Mouse (Mus musculus) c-Kit-negative CD71-positive TER-119-positive erythroid progenitor cells, embryonic 14.5 days (primary cell): ENCODE data around the gene Kif2a.
A peak's percentile ranks its signal among the peaks of the same experiment; 100 is the strongest.
"Not testable (repeated sequence)": the region's sequence is repeated elsewhere in the genome, so short reads cannot be mapped to it uniquely, and the experiment has no call there.

Experiments
- DNase-seq: peaks from one replicate; pipeline ENCODE4 v3.0.0-alpha.2; 2013; ENCODE audit warnings: low read depth, low spot score

Kif2a gene

DNA sequence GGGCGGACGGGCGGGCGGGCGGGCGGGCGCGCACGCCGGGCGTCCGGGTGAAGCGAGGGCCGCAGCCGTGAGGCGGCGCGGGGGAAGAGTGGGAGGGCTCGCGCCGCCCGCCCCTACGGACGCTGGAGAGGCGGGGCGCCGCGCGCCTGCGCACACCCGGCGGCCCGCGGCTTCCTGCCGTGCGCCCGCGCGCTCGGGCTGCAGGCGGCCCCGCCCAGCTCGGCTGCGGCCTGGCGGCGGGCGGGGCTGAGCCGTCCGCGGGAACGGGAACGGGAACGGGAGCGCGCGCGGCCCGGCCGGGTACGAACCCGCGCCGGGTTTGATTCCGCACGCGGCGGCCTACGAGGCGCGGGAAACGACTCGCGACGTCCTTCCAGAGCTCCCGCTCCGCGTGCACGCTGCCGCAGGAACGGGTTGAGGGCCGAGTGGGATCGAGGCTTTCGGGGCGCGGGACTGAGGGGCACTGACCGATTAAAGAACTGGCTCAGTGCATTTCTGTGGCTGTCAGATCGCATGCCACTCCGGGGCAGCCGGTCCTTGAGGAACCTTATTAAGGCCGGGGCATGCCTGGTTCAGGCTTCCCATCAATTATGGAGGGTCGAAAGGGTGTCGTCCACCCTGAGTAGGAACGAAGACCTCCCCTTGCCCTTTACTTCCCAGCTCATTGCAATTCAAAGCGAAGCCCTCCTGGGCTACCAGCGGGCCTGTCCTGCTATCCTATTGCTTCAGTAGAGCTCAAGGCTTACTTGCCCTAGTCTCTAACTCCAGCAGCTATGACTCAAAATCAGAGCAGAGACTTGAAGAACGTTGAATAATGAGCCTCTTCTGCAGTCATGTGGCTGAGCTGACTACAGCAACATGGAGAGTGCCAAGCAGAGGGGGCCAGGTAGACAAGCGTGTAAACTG lies 593 bp upstream of the Kif2a start:
- peak; percentile 76 for DNase-seq

DNA sequence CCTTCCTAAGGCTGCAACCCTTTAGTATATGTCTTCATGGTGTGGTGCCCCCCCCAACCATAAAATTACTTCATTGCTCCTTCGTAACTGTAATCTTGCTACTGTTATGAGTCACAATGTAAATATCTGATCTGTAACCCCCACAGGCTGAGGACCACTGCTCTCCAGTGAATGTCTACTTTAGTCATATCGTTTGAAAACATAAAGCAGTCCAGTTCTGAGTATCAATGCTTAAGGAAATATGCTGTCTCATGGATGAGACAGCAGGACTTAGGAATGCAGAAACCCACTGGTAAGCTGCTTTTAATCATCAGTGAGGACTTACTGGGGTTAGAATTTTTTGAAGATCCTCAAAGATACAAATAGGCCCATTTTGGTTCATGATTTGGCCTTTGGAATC lies 2.5 kb downstream of the Kif2a start:
- DNase-seq, result peak; percentile 55

DNA sequence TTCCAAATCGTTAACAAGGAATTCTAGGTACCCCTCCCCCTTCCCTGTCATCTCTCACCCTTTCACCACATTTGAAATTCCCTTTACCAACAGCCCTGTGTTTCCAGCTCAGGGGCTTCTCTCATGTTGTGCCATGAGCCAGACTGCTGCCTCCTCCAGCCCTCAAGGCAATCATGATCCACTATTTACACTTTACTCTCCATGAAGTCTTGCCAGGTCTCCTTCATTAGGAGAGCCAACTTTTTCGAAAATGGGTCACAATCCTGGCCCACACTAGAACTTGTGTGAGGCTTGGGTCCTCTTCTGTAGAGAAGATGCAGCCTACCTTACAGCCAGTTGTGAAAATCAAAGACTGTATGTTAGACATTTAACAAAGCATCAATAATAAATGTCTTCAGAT lies 8.0 kb downstream of the Kif2a start:
- no peak for DNase-seq

DNA sequence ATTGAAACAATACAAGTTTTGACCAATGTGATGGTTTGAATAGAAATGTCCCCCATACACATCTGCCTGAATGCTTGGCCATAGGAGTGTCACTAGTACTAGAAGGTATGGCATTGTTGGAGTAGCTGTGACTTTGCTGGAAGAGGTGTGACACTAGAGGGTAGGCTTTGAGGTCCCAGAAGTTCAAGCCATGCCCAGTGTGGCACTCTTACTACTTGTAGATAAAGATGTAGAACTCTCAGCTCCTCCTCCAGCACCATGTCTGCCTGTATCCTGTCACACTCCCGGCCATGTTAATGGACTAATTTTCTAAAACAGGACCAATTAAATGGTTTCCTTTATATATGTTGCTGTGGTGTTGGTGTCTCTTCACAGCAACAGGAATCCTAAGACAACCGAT lies 10.3 kb downstream of the Kif2a start:
- no peak for DNase-seq

DNA sequence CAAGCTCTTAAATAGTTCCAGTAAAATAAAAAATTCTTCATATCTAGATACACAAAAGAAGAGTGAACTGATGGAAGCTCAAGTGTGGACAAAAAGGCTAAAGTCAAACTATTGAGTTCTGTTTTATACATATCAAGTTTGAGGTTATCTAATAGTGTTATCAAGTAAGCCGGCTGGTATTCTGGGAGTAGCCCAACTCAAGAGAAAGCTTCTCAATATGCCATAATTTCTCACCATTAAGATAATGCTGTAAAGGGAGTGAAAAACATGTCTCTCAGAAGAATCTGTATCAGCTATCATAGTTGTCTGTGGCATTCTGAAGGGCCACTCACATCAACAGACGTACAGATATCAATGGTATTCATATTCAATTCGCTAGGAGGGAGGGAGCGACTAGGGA lies 13.8 kb downstream of the Kif2a start:
- DNase-seq, result no peak

DNA sequence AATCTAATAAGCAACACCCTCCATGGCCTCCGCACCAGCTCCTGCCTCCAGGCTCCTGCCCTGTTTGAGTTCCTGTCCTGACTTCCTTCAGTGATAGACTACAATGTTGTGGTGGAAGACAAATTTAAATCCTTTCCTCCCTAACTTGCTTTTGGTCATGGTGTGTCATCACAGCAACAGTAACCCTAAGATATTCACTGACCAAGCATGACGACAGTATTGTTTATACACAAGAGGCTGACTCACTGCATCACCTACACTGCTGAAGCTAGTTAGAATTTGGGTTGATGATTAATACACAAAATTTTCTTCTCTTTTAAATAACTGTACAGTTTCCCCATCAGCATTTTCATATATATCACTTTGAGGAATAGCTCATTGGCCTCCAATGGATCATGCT lies 18.7 kb downstream of the Kif2a start:
- no peak for DNase-seq

DNA sequence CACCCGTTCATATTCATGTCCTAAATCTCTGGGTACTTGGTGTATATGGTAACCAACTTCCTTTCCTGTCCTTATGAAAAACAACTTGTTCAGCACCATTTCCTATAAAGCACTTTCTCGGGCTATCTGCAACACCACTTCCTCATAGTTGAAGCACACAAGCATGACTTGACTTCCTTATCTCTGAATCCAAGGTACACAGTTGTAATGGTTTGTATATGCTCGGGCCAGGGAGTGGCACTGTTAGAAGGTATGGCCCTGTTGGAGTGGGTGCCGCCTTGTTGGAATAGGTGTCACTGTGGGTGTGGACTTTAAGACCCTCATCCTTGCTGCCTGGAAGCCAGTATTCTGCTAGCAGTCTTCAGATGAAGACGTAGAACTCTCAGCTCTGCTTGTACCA lies 23.3 kb downstream of the Kif2a start:
- peak; percentile 74 for DNase-seq

DNA sequence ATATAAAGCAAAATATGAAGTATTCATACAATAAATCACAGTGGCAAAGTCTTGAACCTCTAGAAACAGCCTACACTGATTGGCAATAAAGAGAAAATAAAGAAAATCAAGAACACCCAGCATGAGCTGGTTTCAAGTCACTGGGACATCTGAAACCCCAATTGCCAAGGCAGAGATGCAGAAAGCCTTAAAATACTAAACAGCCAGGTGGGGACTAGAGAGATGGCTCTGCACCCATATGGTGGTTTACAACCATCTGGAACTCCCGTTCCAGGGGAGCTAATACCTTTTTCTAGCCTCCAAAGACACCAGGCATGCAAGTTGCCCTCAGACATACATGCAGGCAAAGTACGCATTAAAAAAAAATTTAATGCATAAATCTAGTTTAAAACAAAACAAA lies 23.9 kb downstream of the Kif2a start:
- DNase-seq, result no peak

DNA sequence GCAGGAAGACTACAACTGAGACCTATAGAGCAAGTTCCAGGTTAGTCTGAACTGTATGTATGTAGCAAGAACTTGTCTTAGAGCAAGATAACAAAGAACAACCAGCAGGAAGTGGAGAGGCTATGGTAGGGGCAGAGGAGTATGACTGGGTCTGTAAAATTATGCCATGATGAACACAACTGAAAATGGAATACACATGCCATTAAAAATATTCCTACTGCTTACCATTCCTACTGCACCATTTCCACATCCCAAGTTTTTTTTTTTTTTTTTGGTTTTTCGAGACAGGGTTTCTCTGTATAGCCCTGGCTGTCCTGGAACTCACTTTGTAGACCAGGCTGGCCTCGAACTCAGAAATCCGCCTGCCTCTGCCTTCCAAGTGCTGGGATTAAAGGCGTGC lies 24.4 kb downstream of the Kif2a start:
- not testable (repeated sequence) for DNase-seq

DNA sequence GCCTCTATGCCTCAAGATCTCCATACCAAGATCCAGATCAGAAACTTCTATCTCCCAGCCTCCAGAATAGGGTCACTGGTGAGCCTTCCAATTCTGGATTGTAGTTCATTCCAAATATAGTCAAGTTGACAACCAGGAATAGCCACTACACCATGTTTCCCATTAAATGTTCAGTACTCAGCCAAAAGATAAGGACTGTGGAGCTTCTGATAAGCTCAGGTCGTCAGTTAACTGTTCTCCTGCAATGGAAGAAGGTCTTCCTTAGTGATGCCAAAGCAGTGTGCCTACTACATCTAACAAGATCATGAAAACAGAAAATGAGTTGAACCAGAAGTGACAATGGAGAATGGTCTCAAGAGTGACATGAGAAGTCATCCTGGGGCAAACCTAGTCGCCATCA lies 25.0 kb downstream of the Kif2a start:
- no peak for DNase-seq

DNA sequence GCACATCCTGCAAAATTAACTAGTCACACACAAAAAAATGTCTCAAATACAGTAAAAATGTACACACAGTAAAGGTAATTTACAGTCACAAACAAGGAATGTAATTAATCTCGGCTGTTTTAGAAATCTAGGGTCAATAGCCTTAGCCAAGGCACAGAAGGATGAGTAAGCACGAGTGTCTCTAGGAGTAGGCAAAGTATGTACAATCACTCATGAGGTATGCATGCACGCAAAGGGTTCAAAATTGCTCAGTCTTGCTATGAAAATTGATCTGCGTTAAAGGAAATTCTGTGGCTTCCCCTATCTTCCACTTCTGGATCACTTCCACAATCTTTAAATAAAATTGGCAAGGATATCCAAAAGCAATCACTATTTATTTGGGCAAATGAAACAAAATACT lies 60.4 kb downstream of the Kif2a start:
- DNase-seq, result no peak

DNA sequence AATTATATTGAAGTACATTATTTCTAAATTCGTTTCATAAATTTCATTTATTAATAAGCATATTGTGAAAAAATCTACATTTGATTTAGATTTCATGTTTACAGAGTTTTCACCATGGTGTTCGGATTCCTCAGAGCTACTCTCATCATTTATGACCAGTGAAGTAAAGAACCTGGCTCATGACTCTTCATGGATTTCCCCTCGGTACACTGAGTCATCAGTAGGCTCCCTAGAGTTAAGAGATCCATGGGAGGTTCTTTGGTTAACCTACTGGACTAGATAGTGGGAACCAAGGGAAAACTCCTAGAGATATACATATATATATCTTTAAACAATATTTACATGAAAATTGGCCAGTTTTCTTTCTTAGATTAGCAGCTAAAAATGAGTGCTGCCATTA lies 61.4 kb downstream of the Kif2a start:
- DNase-seq, result no peak

DNA sequence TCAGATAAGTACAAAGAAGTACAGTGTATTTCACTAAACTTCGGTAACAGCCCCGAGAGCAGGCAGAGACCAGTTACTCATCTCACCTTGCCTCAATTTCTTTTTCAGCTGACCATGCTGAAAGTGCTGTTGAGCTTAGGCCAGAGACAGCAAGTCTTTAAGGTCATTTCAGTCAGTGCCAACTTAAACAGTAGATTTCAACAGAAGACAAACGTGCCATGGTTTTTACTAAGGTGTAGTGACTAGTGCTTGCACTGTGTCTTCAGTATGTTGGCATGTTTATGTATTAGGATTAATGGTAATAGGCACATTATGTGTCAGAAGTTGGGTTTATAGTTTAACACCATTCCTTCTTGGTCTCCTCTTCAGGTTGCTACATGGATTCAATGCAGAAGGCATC lies 63.6 kb downstream of the Kif2a start:
- DNase-seq, result no peak

DNA sequence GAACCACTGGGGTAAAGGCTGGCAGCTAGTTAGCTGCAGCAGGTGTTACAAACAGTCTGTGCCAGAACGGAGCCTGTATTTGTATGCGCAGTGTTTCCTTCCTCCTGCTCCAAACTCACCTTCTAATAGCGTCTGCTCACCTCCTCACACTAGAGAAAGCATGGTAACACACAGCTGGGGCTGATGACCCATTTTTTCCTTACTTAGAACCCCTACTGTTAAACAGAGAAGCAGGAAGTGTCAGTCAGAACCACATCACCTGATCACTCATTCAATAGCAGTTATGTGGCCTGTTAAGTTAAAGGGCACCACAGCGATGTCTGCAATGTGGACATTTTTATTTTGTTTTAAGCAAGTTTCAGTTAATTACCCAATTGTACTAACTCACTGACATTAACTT lies 64.4 kb downstream of the Kif2a start:
- no peak for DNase-seq

DNA sequence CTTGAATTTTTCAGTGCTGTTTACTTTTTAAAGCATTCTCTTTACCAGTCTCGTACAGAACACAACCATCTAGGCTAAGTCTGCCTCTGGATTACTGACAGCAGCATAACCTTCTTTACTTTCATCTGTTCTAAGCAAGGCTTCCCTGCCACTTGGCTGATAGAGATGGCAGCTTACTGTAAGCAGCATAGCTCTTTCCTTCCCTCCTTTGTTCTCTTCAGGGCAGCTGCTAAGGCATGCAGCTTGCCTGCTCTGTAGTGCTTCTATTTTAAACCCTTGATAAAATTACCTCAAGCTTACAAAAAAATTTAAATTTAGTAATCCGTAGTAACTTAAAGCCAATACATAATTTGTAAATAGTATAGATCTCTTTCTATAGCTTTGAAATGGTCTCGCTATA lies 67.0 kb downstream of the Kif2a start:
- DNase-seq, result no peak

DNA sequence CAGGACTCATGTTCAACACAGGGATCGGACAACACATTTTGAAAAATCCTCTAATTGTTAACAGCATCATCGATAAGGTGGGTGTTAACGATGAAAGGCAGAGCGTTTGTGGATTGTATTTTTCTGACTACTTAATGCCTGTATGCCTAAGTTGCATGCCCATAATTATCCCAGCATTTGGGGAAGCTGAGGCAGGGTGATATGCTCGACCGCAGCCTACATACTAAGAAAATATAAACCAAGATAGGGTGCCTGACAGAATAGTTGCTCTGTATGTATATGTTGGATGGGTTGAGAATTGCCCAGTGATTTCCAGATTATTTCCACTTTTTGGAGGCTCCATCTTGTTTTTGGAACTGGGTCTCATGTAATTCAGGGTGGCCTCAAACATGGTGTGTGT lies 74.3 kb downstream of the Kif2a start:
- no peak for DNase-seq

DNA sequence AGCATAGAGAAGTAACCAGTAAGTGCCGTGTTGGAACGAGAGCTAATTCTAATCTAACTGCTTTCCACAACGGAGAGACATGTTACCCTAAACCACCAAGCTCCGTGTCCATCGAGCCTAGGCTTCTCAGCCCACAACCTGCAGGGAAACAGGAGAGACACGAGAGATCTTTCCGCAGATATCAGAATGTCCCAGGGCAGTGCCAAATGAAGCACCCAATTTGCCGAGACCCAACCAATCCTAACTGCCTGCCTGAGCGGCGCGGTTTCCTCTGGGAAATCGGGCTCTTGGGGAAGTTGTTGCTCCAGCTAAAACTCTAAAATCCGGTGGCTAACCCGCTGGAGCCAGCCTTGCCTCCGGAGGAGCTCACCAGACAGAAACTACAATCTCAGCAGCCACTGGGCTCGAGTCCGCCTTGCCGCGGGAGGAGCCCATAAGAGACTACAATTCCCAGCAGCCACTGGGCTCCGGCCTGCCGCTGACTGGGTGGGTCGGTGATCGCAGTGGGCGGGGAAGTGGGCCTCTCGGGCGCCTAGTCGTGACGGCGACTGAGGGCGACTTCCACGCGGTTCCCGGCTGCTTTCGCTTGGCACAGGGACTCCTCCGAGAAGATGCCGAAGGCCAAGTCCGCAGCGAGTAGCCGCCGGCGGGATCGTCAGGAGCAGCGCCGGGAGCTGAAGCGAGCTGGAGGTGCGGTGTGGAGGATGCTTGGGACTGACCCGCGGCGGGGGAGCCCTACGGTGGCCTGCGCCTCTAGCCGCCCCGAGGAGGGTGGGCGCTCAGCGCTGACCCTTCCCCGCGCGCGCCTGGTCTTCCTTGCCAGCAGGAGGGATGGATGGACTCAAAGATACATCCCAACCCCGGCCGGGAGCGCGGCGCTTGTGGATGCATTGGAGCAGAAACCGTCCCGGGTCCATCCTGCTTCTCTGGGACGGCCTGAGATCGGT lies 75.1 kb downstream of the Kif2a start, which contains the start of gene Dimt1:
Gene Dimt1 (plus strand): TSS at position 534 of the 947 bp plus-strand sequence.
- DNase-seq, result peak; percentile 83

DNA sequence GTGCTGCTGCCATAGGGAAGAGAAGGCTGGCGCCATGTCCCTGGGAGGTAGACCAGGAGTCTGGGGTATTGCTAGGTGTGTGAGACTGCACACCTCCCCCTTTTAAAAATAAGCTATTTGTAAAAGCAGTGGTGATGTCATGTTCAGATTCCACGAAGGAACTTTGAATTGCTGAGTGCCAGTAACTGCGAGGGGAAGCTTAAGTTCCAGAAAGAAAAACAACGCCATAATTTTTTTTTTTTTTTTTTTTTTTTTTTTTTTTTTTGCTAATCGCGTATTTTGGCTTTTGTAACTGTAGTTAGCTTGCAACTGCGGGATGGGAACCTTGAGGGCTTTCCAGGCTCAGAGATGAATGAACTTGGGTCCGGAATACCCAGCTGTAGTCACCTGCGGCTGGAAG lies 76.4 kb downstream of the Kif2a start:
- DNase-seq, result no peak

DNA sequence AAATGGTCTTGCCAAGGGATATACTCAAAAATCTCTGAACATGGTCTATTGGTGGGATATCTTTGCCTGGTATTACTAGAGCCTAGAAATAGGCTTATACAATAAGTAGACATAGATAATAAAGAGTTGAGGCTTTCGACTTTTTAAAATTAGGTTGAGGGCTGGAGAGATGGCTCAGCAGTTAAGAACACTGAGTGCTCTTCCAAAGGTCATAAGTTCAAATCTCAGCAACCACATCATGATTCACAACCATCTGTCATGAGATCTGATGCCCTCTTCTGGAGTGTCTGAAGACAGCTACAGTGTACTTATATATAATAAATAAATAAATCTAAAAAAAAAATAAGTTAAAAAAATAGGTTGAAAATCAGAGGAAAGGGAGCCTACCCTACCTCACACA lies 79.2 kb downstream of the Kif2a start:
- DNase-seq, result no peak

DNA sequence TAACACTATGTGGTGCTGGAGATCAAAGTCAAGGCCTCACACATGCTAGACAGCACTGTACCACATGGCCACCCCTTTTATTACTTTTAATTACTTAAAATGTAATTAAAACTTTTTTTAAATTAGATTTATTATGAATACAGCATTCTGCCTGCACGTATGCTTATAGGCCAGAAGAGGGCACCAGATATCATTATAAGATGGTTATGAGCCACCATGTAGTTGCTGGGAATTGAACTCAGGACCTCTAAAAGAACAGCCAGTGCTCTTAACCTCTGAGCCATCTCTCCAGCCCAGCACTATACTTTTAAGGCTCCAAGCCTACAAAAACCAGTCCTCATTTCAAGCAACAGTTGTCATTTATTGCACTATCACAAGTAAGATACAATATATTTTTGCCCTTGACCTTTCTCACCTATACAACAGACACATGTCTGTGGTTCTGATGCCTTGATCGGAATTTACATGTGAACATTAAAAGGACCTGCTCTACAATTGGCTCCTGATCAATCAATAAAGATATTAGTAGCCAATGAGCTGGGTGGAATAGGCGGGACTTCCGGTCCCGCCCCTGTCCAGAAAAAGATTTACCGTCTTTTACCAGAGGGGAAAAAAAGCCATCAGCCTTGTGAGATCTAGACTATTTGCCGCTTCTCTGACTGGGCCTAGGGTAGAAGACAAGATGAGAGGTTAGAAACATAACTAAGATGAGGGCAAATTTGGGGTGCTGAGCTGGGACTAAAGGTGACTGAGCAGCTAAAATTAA lies 80.5 kb downstream of the Kif2a start:
- DNase-seq, result no peak

DNA sequence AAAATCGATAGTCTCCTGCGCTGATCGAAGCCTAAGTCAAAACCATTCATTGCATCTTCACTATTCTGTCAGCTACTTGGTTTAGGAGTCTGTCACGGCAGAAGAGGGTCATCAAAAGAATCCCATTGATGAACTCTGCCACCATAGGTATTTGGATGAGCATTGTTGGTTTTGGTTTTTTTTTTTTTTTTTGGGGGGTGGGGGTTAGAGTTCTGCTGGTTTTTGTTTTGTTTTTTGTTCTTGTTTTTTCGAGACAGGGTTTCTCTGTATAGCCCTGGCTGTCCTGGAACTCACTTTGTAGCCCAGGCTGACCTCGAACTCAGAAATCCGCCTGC lies 84.8 kb downstream of the Kif2a start:
- DNase-seq, result no peak
